Mouse (Mus musculus) cerebellum, adult 11 months (tissue): Measurements from ENCODE around the gene H3f3b.
"Not testable (repeated sequence)": the region's sequence is repeated elsewhere in the genome, so short reads cannot be mapped to it uniquely, and the experiment has no call there.

Source experiments
- DNase-seq: peaks from one replicate; pipeline ENCODE4 v3.0.0; 2022

H3f3b gene

DNA sequence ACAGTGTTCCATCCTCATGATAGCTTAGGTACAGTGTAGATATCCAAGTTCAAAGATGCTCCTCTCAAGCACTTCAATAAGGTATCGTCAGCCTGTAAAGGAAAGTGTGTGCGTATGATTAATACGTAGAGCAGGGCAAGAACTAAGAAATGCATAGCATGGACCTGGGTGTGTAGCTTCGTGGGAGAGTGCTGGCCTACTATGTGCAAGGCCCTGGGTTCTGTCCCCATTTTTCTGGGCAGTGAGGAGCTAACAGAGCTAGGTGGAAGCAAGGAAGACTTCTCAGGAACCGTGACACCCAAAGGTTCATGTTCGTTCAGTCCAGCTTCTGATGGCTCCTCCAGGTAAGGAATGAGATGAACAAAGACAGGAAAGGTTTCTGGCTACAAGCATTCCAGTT lies 17.4 kb upstream of the H3f3b start:
- no peak for DNase-seq

DNA sequence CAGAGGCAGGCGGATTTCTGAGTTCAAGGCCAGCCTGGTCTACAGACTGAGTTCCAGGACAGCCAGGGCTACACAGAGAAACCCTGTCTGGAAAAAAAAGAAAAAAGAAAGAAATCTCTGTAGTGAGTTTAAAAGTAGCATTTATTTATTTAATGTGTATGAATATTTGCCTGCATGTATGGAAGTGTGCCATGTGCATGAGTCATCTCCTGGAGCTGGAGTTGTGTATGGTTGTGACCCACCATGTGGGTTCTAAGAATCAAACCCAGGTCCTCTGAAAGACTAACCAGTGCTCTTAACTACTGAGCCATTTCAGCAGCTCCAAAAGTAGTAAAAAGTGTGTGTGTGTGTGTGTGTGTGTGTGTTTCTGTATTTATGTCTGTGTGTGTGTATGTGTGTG lies 15.5 kb upstream of the H3f3b start:
- no peak for DNase-seq

GRCm38 (mm10) chr11:116042372-116043138 lies 14.8 kb upstream of the H3f3b start:
- DNase-seq = no peak

GRCm38 (mm10) chr11:116041833-116042232 lies 14.1 kb upstream of the H3f3b start:
- DNase-seq = no peak

DNA sequence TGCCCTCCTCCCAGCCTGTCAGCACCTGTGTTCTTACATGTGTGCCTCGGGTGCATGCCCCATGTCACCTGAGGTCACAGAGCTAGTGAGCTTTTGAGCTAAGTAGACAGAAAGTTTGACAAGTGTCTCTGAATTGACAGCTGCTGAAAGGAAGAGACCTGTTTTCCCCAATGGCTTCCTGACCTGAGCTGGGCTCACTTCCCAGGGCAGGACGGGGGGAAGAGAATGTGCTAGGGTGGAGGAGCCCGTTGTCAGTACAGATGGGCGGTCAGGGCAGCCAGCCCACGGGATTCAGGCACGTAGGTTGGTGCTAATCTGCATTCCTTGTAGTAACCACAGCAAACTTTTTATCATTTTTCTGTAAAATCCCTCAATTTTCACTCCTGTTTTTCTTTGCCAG lies 12.8 kb upstream of the H3f3b start:
- DNase-seq = no peak

DNA sequence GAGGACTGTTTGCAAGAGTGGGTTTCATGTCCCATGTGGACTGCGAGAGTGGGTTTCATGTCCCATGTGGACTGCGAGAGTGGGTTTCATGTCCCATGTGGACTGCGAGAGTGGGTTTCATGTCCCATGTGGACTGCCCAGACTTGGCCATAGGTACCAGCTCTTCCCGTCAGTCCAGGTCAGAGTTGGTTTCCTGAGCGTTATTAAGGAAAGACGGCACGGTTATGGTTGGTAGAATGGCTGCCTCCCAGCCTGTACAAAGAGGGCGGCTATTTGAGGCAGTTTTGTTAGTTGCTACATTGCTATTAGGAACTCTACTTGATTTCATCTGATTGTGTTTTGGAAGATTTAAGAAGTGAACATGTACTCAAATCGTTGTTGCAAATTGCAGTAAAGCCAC lies 10.1 kb upstream of the H3f3b start:
- DNase-seq = no peak

DNA sequence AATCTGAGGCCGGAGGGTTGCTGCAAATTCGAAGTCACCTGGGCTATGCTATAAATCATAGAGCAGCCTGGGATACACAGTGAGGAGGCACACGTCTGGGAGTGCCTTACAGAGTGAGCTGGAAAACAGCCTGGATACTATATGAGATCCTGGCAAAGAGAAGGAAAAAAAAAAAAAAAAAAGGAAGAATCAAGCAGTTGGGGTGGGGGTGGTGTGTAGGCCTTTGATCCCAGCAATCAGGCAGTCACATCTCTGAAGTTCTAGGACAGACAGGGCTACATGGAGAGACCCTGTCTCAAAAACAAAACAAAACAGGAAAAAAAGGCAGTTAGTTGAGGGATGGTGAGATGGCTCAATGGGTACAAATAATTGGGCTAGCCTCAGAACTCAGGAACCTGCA lies 8.9 kb upstream of the H3f3b start:
- DNase-seq = no peak

DNA sequence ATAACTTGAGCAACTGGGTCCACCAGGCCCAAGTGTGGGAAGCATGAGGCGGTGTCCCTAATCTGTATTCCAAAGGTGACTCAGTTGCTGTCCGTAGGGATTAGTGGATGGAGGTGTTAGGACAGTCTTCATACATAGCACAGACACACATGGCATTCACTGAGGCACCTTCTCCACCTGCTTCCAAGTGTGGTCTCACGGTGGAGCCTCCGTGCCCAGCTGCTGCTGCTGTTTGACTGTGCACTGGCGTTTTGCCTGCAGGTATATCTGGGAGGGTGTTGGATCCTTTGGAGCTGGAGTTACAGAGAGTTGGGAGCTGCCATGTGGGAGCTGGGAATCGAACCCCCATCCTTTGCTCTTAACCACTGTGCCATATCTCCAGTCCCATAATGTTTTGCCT lies 6.8 kb upstream of the H3f3b start:
- DNase-seq = no peak

- DNase-seq = no peak
Measured at GRCm38 (mm10) chr11:116030898-116031845, 3.4 kb upstream of the H3f3b start.

GRCm38 (mm10) chr11:116030088-116030897 lies 2.5 kb upstream of the H3f3b start, which contains the start of gene Unk:
Gene Unk (plus strand): TSS chr11:116030322.
- DNase-seq = peak; percentile 99

DNA sequence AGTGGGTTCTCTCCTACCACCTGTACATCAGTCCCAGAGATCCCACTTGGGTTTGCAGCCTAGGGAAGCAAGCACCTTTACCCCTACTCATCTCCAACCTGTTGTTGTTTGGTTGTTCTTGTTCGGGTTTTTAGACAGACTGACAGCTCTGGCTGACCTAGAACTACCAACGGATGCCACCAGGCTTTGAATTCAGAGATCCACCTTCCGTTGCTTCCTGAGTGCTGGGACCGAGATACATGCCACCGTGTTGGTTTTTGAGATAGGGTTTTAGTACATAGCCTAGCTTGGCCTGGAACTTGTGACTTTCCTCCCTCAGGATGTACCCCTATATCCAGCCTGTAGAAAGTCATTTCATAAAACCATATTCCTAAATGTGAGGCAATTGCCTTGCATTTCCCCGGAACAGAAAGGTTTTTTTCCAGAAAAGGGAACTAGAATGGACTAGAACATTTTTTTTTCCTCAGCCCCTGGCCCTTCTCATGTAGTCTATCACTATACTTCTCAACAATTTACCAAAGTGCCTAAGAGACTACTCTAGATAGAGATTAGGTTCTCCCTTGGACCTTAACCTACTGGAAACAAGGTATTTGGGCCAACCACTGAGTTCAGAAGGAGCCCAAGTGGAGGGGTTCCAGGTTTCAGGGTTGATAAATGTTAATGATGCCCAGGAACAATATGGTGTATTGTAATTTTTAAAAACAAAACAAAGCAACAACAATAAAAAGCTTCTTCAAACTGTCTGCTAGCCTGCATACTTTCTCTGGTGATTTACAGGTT lies 1.5 kb upstream of the H3f3b start:
- no peak for DNase-seq

GRCm38 (mm10) chr11:116028177-116028865 lies 559 bp upstream of the H3f3b start:
- DNase-seq = no peak

GRCm38 (mm10) chr11:116025056-116025845 lies 2.5 kb downstream of the H3f3b start:
- DNase-seq = no peak

DNA sequence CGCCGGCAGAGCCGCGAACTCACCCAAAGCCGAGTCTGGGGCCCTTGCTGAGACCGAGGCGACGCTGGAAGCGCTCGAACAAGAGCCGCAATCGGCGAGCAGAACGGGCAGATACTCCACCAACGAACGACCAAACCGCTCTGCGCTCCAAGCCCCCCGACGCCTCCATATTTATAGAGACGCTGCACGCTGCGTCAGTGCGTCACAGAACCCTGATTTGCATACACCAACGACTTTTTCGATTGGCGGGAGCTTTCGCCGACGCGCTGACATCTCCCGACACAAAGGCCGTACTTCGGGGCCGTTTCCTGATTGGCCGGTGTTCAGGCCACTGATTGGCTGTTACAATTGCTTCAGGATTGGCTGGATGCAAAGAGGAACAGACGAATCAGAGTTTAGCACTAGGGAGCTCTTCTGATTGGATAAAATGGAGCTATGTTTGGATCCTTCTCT lies 3.4 kb downstream of the H3f3b start:
- peak; percentile 96 for DNase-seq

- DNase-seq = peak; percentile 86
Measured at GRCm38 (mm10) chr11:116023771-116024355, 3.9 kb downstream of the H3f3b start.

- DNase-seq = not testable (repeated sequence)
Measured at GRCm38 (mm10) chr11:116023074-116023770, 4.5 kb downstream of the H3f3b start.

GRCm38 (mm10) chr11:116022256-116022780 lies 5.4 kb downstream of the H3f3b start:
- DNase-seq = no peak

- DNase-seq = no peak
Measured at GRCm38 (mm10) chr11:116021328-116022220, 6.2 kb downstream of the H3f3b start.
